In genomic region chr8:122675596-122676420, GRCm38 (mm10) we compare ENCODE assay signal across 8 mouse cellular contexts. TPM values are rescaled to one million over a fixed set of nuclear protein-coding genes. Genes with fewer than 3 reads are reported as not detected.
DNase-seq lines count a peak whose midpoint lies in the region; ATAC-seq and TF ChIP-seq lines count a peak whose summit lies in the region.

No protein-coding gene starts in this region.

- peaks cover 67% of the 10 kb centered on the region for H3K4me1 ChIP-seq in liver, embryonic 15.5 days (replicated peaks)
- peaks cover 22% of the 10 kb centered on the region for H3K4me1 ChIP-seq in embryonic facial prominence, embryonic 12.5 days
- peaks cover 90% of the 10 kb centered on the region for H3K4me1 ChIP-seq in hindbrain, embryonic 13.5 days (replicated peaks)

- H3K9ac ChIP-seq in liver, embryonic 15.5 days: no peak overlapping the region
- 0 out of 2 replicates have a peak overlapping the region, but pooled peaks have one; percentile 15 for H3K9ac ChIP-seq in embryonic facial prominence, embryonic 12.5 days
- H3K9ac ChIP-seq in hindbrain, embryonic 13.5 days: peak overlapping the region; percentile 94

- no peak overlapping the region for H3K4me3 ChIP-seq in liver, embryonic 15.5 days (replicated peaks)
- no peak overlapping the region for H3K4me3 ChIP-seq in embryonic facial prominence, embryonic 12.5 days
- peak overlapping the region; percentile 86 for H3K4me3 ChIP-seq in hindbrain, embryonic 13.5 days
- H3K4me3 ChIP-seq in myocyte: peak overlapping the region; percentile 27

- TF ChIP-seq POLR2A in myocyte (IDR thresholded peaks at IDR 0.05; ENCODE audit: insufficient read length, low read depth): no peak

- ATAC-seq in liver, embryonic 15.5 days (ENCODE audit: insufficient read depth): no peak
- ATAC-seq in embryonic facial prominence, embryonic 12.5 days (ENCODE audit: insufficient number of reproducible peaks, insufficient read depth, low FRiP score, low TSS enrichment): no peak
- no peak for ATAC-seq in hindbrain, embryonic 13.5 days (ENCODE audit: low FRiP score)

- H3ac ChIP-seq in myocyte (ENCODE audit: control insufficient read depth, insufficient read length): no peak overlapping the region

- H3K79me2 ChIP-seq in myocyte (ENCODE audit: control insufficient read depth, insufficient read depth): no peaks in the 10 kb centered on the region

- H3K9me3 ChIP-seq in liver, embryonic 15.5 days (replicated peaks): no peaks in the 10 kb centered on the region
- no peaks in the 10 kb centered on the region for H3K9me3 ChIP-seq in embryonic facial prominence, embryonic 12.5 days
- no peaks in the 10 kb centered on the region for H3K9me3 ChIP-seq in hindbrain, embryonic 13.5 days

- H3K27ac ChIP-seq in liver, embryonic 15.5 days (replicated peaks): no peak overlapping the region
- H3K27ac ChIP-seq in embryonic facial prominence, embryonic 12.5 days: no peak overlapping the region
- peak overlapping the region; percentile 99 for H3K27ac ChIP-seq in hindbrain, embryonic 13.5 days

- WGBS in liver, embryonic 15.5 days (ENCODE audit: insufficient replicate concordance): 76% methylated on average over 17 of the region's 17 CpGs
- 71% methylated on average over 17 of the region's 17 CpGs for WGBS in embryonic facial prominence, embryonic 12.5 days
- WGBS in hindbrain, embryonic 13.5 days: 50% methylated on average over 17 of the region's 17 CpGs

- H3K4me2 ChIP-seq in liver, embryonic 15.5 days: peak overlapping the region; percentile 100; the same call in 1 of the 2 replicates
- peak overlapping the region; percentile 98 for H3K4me2 ChIP-seq in embryonic facial prominence, embryonic 12.5 days (replicated peaks)
- H3K4me2 ChIP-seq in hindbrain, embryonic 13.5 days: peak overlapping the region; percentile 90
- H3K4me2 ChIP-seq in myocyte (ENCODE audit: low read depth): peak overlapping the region; percentile 72

- peaks cover 78% of the 10 kb centered on the region for H3K27me3 ChIP-seq in liver, embryonic 15.5 days
- H3K27me3 ChIP-seq in embryonic facial prominence, embryonic 12.5 days: peaks cover 95% of the 10 kb centered on the region
- peaks cover 24% of the 10 kb centered on the region for H3K27me3 ChIP-seq in hindbrain, embryonic 13.5 days
- H3K27me3 ChIP-seq in myocyte (ENCODE audit: control insufficient read depth, insufficient read depth, insufficient read length): peaks cover 65% of the 10 kb centered on the region

- H3K36me3 ChIP-seq in liver, embryonic 15.5 days (replicated peaks): no peaks in the 10 kb centered on the region
- H3K36me3 ChIP-seq in embryonic facial prominence, embryonic 12.5 days: no peaks in the 10 kb centered on the region
- peaks cover 19% of the 10 kb centered on the region for H3K36me3 ChIP-seq in hindbrain, embryonic 13.5 days
- no peaks in the 10 kb centered on the region for H3K36me3 ChIP-seq in myocyte (ENCODE audit: control insufficient read depth, insufficient read depth)

- no peak for DNase-seq in liver
- no peak for DNase-seq in urinary bladder, postnatal 14 days (ENCODE audit: low spot score)
- no peak for DNase-seq in ovary, adult 18-20 months (ENCODE audit: low spot score)
- no peak for DNase-seq in thymus, postnatal 25 days

TF ChIP-seq in myocyte, 11 proteins besides CTCF, POLR2A, EP300 and RAD21:
- no peak for TF ChIP-seq MYOG (IDR thresholded peaks at IDR 0.05; ENCODE audit: control insufficient read depth in 1 of 3, insufficient read depth in 1 of 3, insufficient read length in 2 of 3, low read depth in 2 of 3)
- TF ChIP-seq MAX (IDR thresholded peaks at IDR 0.05; ENCODE audit: low read depth): no peak
- TF ChIP-seq MYOD1 (IDR thresholded peaks at IDR 0.05; ENCODE audit: control insufficient read depth in 1 of 3, insufficient read length in 2 of 3, low read depth in 2 of 3): no peak
- TF ChIP-seq SRF (IDR thresholded peaks at IDR 0.05; ENCODE audit: control insufficient read depth, insufficient read length, low read depth): no peak
- TF ChIP-seq POLR2AphosphoS2 (IDR thresholded peaks at IDR 0.05; ENCODE audit: insufficient read length, low read depth): no peak
- no peak for TF ChIP-seq TCF12 (IDR thresholded peaks at IDR 0.05; ENCODE audit: insufficient read depth, poor library complexity, severe bottlenecking)
- no peak for TF ChIP-seq E2F4 (IDR thresholded peaks at IDR 0.05; ENCODE audit: insufficient read depth)
- TF ChIP-seq TCF3 (IDR thresholded peaks at IDR 0.05; ENCODE audit: insufficient read length, low read depth): no peak
- TF ChIP-seq USF1 (IDR thresholded peaks at IDR 0.05; ENCODE audit: low read depth): no peak
- TF ChIP-seq REST (IDR thresholded peaks at IDR 0.05; ENCODE audit: insufficient read depth, insufficient read length): no peak
- no peak for TF ChIP-seq CEBPB (IDR thresholded peaks at IDR 0.05; ENCODE audit: insufficient read depth, poor library complexity, severe bottlenecking)
TF ChIP-seq in myocyte: peak in this region for 0.

RNA-seq across cellular contexts. Expression of gene Cbfa2t3, which starts 23.1 kb away (rescaled TPM):
- polyA plus RNA-seq in liver, embryonic 15.5 days (2015; fragmentation: Nextera tagmentation; extraction: Ambion mirVana): 3.5 and 3.6 TPM in 2 replicates
- polyA plus RNA-seq in embryonic facial prominence, embryonic 12.5 days (2016; fragmentation: Nextera tagmentation; extraction: Ambion mirVana): 3.9 and 4.4 TPM in 2 replicates
- 27.2 and 30.2 TPM in 2 replicates for polyA plus RNA-seq in hindbrain, embryonic 13.5 days (2015; fragmentation: Nextera tagmentation; extraction: Ambion mirVana)
- 29.5 TPM for polyA plus RNA-seq in myocyte (2012; fragmentation: generic; extraction: Trizol)

RNA-seq across cellular contexts. Expression of gene Pabpn1l, which starts 53.3 kb away (rescaled TPM):
- not detected in 2 replicates for polyA plus RNA-seq in liver, embryonic 15.5 days (2015; fragmentation: Nextera tagmentation; extraction: Ambion mirVana)
- not detected in 2 replicates for polyA plus RNA-seq in embryonic facial prominence, embryonic 12.5 days (2016; fragmentation: Nextera tagmentation; extraction: Ambion mirVana)
- not detected in 2 replicates for polyA plus RNA-seq in hindbrain, embryonic 13.5 days (2015; fragmentation: Nextera tagmentation; extraction: Ambion mirVana)
- 0.55 TPM for polyA plus RNA-seq in myocyte (2012; fragmentation: generic; extraction: Trizol)

Comparison
In these comparisons a context has a peak if more than half of its experiments do, and no peak if none do; other contexts are left out.
1. H3K4me3 ChIP-seq: peak in hindbrain, embryonic 13.5 days (single experiment) and myocyte (single experiment); none in liver, embryonic 15.5 days (single experiment) and embryonic facial prominence, embryonic 12.5 days (single experiment).
2. Peak in every context shown above with its lines, with median percentiles within 50 percentile points of each other: H3K4me2 ChIP-seq.